Mouse (Mus musculus): ENCODE data around the gene Gm21981.

- no peak for TF ChIP-seq CTCF (conservative IDR thresholded peaks at IDR 0.05; ENCODE audit: low read length)
- TF ChIP-seq POU5F1 (IDR thresholded peaks at IDR 0.05; ENCODE audit: borderline replicate concordance, low read length), result no peak
- no peak for TF ChIP-seq NANOG (IDR thresholded peaks at IDR 0.05; ENCODE audit: borderline replicate concordance, low read length)
Observed at GRCm38 (mm10) chr17:47736856-47737255, 42.6 kb upstream of the Gm21981 start, which contains the start of gene Tfeb.

Measured in E14TG2a.4 (cell line).